Mouse (Mus musculus) embryonic facial prominence, embryonic 15.5 days (tissue): ENCODE measurements around the gene Ripply3. TPM values are rescaled to one million over a fixed set of nuclear protein-coding genes. Genes with fewer than 3 reads are reported as not detected.

Experiments
- polyA plus RNA-seq: library from polyadenylated mRNA; unstranded; fragments of >200 nt; fragmentation: Nextera tagmentation; extraction: Ambion mirVana; gene quantifications from 2 replicates; pipeline ENCODE4 v1.2.1, GENCODE M21; 2015

Ripply3 gene
- polyA plus RNA-seq, 1 experiment from 2014 or later = 4.6 TPM

Other genes with a start within 250 kb of the Ripply3 start
- gene Sim2, start 243.5 kb upstream of the Ripply3 start, polyA plus RNA-seq = 0.85 and 1.0 TPM in 2 replicates
- 9.2 and 11.1 TPM in 2 replicates for gene Hlcs, start 14.8 kb upstream of the Ripply3 start, polyA plus RNA-seq
- gene Ttc3, start 42.2 kb downstream of the Ripply3 start, polyA plus RNA-seq = 222 and 228 TPM in 2 replicates
- 127 TPM in 2 replicates for gene Pigp, start 43.4 kb downstream of the Ripply3 start, polyA plus RNA-seq
- gene Vps26c, start 198.4 kb downstream of the Ripply3 start, polyA plus RNA-seq = 55.8 and 56.1 TPM in 2 replicates
- 9.1 and 9.7 TPM in 2 replicates for gene Dyrk1a, start 241.6 kb downstream of the Ripply3 start, polyA plus RNA-seq